ENCODE assay signal across 14 mouse cellular contexts in genomic region chr7:67430041-67430440, GRCm38 (mm10).
"Had no signal": no experiment of that assay in that cellular context is flagged by ENCODE, and none has a peak within 500 bp of the region (broad histone marks: within the 10 kb centered on the region; RNA-seq: fewer than 3 reads in every experiment).

No protein-coding gene starts in this region.

- ATAC-seq: lung, postnatal 0 days had no signal

- H3K27me3 ChIP-seq: lung, embryonic 15.5 days; midbrain, embryonic 12.5 days; neural tube, embryonic 12.5 days had no signal

- H3K9me3 ChIP-seq: lung, embryonic 15.5 days; megakaryocyte, embryonic 14.5 days; midbrain, embryonic 12.5 days; neural tube, embryonic 12.5 days had no signal

- DNase-seq: lung, adult 18-20 months; lung, postnatal 14 days; lung, postnatal 36 days; midbrain, embryonic 14.5 days; right cerebral cortex, postnatal 14 days; thymus, adult 18-20 months; thymus, postnatal 36 days had no signal

- H3K36me3 ChIP-seq: lung, embryonic 15.5 days; midbrain, embryonic 12.5 days; neural tube, embryonic 12.5 days had no signal

- H3K4me1 ChIP-seq: midbrain, embryonic 12.5 days; neural tube, embryonic 12.5 days had no signal

- H3K4me3 ChIP-seq: lung, embryonic 15.5 days; megakaryocyte, embryonic 14.5 days; midbrain, embryonic 12.5 days; neural tube, embryonic 12.5 days had no signal

- H3K4me2 ChIP-seq: liver, embryonic 11.5 days; lung, embryonic 15.5 days; midbrain, embryonic 12.5 days; neural tube, embryonic 12.5 days had no signal

- H3K27ac ChIP-seq: liver, embryonic 14.5 days; lung, embryonic 15.5 days; midbrain, embryonic 12.5 days; neural tube, embryonic 12.5 days had no signal

- H3K9ac ChIP-seq: liver, embryonic 14.5 days; lung, embryonic 15.5 days; midbrain, embryonic 12.5 days; neural tube, embryonic 12.5 days had no signal
